Mouse (Mus musculus): ENCODE results near the gene Vmn2r39. TPM values are rescaled to one million over a fixed set of nuclear protein-coding genes. Genes with fewer than 3 reads are reported as not detected.
"Not testable (repeated sequence)": the region's sequence is repeated elsewhere in the genome, so short reads cannot be mapped to it uniquely, and the experiment has no call there.

The Vmn2r39 gene
- polyA plus RNA-seq (2016; fragmentation: Nextera tagmentation; extraction: Ambion mirVana): not detected in 2 replicates

DNA sequence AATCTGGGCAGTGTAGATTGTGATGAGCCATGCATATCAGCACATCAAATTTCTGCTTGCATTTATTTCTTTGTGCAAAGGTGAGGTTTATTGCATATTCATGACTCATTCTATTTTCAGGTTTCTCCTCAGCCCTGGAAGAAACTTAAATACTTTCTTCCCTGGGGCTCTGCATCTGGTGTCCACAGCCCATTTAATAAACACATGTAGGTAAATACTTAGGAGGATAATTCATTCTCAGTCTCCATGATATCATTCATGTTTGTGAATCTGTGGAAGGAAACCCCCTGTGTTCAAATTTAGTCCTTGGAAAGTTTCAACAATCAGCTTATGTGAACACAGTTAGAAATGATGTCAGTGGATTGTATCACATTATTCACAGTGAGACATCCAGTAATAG lies at the start of gene Vmn2r39:
Vmn2r39 (minus strand) TSS at position 101 of the 400 bp plus-strand sequence.
- H3K4me2 ChIP-seq; H3K4me3 ChIP-seq; H3K36me3 ChIP-seq; ATAC-seq; H3K9ac ChIP-seq; H3K27me3 ChIP-seq (replicated peaks); H3K27ac ChIP-seq; H3K9me3 ChIP-seq (replicated peaks); H3K4me1 ChIP-seq: not testable (repeated sequence)

DNA sequence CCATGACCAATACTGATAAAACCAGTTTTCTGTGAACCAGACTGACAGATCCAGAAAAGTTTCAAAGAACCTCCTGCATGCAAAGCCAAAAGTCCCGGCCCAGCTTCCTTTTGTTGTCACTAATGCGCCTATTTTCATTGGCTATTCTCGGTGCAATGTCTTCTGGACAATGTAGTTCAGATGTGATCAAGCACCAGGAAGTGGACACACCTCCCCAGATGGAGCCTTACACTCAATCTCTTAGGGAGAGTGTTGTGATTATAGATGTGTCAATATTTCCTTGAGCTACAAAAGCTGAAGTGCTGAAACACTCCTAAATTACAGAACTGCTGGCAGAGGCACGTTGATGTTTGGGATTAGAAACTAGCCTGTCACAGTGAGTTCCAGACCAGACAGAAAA lies 34.8 kb upstream of the Vmn2r39 start:
- not testable (repeated sequence) for ATAC-seq; H3K9me3 ChIP-seq (replicated peaks); H3K4me2 ChIP-seq; H3K4me3 ChIP-seq; H3K36me3 ChIP-seq; H3K27me3 ChIP-seq (replicated peaks); H3K9ac ChIP-seq; H3K27ac ChIP-seq; H3K4me1 ChIP-seq
- 62% methylated on average over 4 of the region's 4 CpGs for WGBS (ENCODE audit: insufficient replicate concordance)

Other genes starting within 250 kb of the Vmn2r39 start
- gene Vmn2r40, start 99.4 kb downstream of the Vmn2r39 start, polyA plus RNA-seq (2016; fragmentation: Nextera tagmentation; extraction: Ambion mirVana): not detected in 2 replicates
- gene Vmn2r38, start 67.1 kb upstream of the Vmn2r39 start, polyA plus RNA-seq (2016; fragmentation: Nextera tagmentation; extraction: Ambion mirVana): not detected in 2 replicates
- not detected in 2 replicates for gene Vmn2r37, start 192.9 kb upstream of the Vmn2r39 start, polyA plus RNA-seq (2016; fragmentation: Nextera tagmentation; extraction: Ambion mirVana)